Mouse (Mus musculus): ENCODE measurements around the gene Mbl2. TPM values are rescaled to one million over a fixed set of nuclear protein-coding genes. Genes with fewer than 3 reads are reported as not detected.
"Not testable (repeated sequence)": the region's sequence is repeated elsewhere in the genome, so short reads cannot be mapped to it uniquely, and the experiment has no call there.

Gene Mbl2
- 0.12 and 0.41 TPM in 2 replicates for polyA plus RNA-seq (2016; fragmentation: Nextera tagmentation; extraction: Ambion mirVana)

DNA sequence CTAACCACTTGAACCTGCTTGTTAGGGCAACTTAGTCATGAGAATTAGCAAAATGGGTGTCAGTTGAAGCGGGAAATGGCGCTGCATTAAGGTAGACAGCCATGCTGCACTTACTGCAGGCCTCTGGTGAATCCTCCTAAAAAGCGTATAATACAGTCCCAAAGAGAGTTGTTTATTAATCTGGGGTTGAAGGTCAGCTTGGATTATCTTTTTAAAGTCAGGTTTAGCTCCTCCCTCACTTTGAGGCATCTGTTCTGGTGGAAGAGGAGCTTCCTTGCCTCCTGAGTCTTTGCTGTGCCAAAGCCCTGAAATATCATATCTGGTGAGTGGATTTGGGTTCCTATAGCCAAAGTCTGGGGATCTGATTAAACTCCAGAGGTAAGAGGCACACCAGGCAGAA, at the start of gene Mbl2:
TSS of gene Mbl2 (plus strand) at position 252 of the 400 bp plus-strand sequence.
- WGBS (ENCODE audit: insufficient replicate concordance) = 73% methylated on average over 3 of the region's 3 CpGs
- no peak within 1 kb of the TSS for H3K4me3 ChIP-seq
- H3K27me3 ChIP-seq (replicated peaks) = no peaks in the 10 kb centered on the region
- H3K4me2 ChIP-seq = no peak within 1 kb of the TSS
- H3K36me3 ChIP-seq = no peaks in the 10 kb centered on the region
- H3K9ac ChIP-seq = no peak within 1 kb of the TSS
- H3K9me3 ChIP-seq (replicated peaks) = no peaks in the 10 kb centered on the region
- ATAC-seq = no peak
- H3K27ac ChIP-seq = no peak within 1 kb of the TSS
- no peaks in the 10 kb centered on the region for H3K4me1 ChIP-seq

DNA sequence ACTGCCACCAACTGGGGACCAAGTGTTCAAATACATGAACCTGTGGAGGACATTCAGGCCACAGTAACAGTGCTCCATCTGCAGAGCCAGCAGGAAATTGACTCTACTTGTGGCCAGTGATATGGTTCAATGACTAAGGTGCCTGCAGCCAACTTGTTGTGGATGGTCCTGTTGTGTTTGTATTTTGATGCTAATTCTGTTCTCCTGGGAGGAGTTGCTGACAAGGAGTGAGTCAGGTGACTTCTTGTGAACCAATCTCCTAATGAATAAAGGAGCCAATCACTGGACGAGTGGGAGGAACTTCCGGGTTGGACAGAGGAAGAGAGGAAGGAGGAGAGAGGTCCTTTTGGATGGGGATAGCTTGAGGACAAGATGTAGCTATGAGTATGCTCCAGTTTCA, 47.2 kb upstream of the Mbl2 start:
- Histone ChIP-seq H3K9me3 (replicated peaks) (peaks cover 9% of the 10 kb centered on the region; the same call in 1 of the 2 replicates), H3K36me3 (no peaks in the 10 kb centered on the region), H3K4me3 (no peak overlapping the region), H3K4me2 (no peak overlapping the region), H3K9ac (no peak overlapping the region), H3K27ac (no peak overlapping the region), H3K4me1 (no peaks in the 10 kb centered on the region), H3K27me3 (replicated peaks) (no peaks in the 10 kb centered on the region)
- ATAC-seq = no peak
- 65% methylated on average over 2 of the region's 2 CpGs for WGBS (ENCODE audit: insufficient replicate concordance)

DNA sequence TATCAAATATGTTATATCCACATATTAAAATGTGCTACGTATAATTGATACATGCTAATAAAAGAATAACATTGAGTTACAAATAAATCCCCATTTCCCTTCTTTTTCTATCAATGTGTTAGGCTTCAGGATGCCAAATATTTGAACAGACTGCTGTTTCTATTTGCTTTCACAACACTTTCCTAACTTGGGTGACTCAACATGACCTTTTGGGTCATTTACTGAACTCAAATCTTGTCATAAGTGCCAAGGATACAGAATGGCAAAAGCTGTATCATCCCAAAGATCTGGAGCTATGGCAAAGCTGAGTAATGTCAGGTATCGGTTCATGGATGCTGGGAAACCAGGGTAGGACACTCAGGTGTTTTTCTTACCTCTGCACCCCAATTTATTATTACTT, 45.5 kb upstream of the Mbl2 start:
- Histone ChIP-seq H3K27ac (no peak overlapping the region), H3K4me2 (no peak overlapping the region), H3K4me3 (no peak overlapping the region), H3K4me1 (no peaks in the 10 kb centered on the region), H3K36me3 (no peaks in the 10 kb centered on the region), H3K9ac (no peak overlapping the region), H3K27me3 (replicated peaks) (no peaks in the 10 kb centered on the region), H3K9me3 (replicated peaks) (peaks cover 9% of the 10 kb centered on the region; the same call in 1 of the 2 replicates)
- ATAC-seq = no peak
- WGBS (ENCODE audit: insufficient replicate concordance) = 62% methylated on average over 2 of the region's 2 CpGs

DNA sequence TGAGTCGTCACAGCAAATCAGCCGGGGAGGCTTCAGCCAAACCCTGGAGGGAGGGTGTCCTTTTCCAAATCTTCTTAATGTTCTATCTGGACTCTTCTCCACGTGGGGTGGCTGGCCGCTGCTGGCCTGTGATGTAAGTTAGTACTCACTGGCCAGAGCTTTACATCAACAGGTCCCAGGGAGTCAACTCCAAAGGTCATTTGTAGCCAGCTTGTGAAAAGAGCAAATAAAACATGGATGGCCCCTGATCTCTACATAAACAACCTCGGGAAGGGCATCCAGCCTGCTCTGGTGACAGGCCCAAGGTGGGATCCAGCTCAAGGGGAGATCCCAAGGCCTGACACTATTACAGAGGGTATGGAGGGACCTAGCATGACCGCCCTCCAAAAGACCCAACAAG, 37.7 kb upstream of the Mbl2 start:
- Histone ChIP-seq H3K4me2 (no peak overlapping the region), H3K36me3 (no peaks in the 10 kb centered on the region), H3K9me3 (replicated peaks) (peaks cover 2% of the 10 kb centered on the region; the same call in 1 of the 2 replicates), H3K27ac (peak overlapping the region; percentile 58), H3K4me3 (no peak overlapping the region), H3K9ac (no peak overlapping the region), H3K27me3 (replicated peaks) (no peaks in the 10 kb centered on the region), H3K4me1 (no peaks in the 10 kb centered on the region; the same call in 1 of the 2 replicates)
- 55% methylated on average over 6 of the region's 6 CpGs for WGBS (ENCODE audit: insufficient replicate concordance)
- ATAC-seq = peak; percentile 58

DNA sequence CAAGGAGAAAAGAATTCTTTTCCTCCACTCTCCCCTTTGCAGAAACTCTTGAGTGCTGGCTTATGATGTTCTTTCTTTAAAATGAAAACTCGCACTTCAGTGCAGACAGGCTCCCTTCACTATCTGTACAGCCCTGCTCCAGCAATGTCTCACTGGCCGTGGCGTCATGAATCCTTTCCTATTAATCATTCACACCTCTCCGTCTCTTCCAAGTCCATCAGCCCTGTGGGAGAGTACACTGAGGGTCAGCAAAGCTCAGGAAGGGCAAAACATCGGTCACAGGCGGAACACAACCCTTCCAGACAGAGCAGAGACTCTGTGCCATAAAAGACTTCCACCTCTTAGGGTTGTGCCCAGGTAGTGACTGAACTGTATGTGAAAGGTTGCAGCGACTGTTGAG, 30.6 kb upstream of the Mbl2 start:
- no peak for ATAC-seq
- WGBS (ENCODE audit: insufficient replicate concordance) = 59% methylated on average over 7 of the region's 7 CpGs
- Histone ChIP-seq H3K27me3 (replicated peaks) (no peaks in the 10 kb centered on the region), H3K4me1 (no peaks in the 10 kb centered on the region), H3K4me2 (no peak overlapping the region), H3K4me3 (no peak overlapping the region), H3K36me3 (no peaks in the 10 kb centered on the region), H3K9ac (no peak overlapping the region), H3K27ac (no peak overlapping the region), H3K9me3 (replicated peaks) (no peaks in the 10 kb centered on the region)

DNA sequence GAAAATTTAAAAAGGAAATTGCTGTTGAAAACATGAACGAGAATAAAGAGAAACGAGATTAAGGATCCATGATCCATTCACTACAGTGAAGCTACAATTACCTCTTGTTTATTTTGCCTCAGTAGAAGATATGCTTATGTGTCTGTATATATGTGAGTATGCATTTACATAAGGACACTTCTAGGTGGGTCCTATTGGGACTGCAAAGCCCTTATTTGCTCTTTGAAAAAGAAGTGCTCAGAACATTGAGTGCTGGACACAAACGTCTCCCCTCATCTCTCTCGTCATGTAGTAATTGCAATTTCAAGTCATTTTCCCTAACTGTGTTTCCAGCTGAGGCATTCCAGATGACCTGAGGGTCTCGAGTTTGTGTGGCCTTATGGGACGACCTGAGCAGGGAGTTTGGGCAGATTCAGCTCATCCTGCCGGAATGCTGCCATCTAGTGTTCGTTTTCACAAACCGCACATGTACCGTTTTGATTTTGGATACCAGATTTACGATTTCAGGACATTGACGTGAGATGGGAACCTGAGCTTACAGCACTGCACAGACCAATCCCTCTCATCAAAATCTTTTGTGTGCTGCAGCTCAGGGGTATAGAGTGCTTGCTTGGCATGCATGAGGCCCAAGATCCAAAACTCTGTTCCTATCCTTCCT, 27.5 kb upstream of the Mbl2 start:
- 21% methylated on average over 12 of the region's 12 CpGs for WGBS (ENCODE audit: insufficient replicate concordance)
- no peak overlapping the region for H3K9ac ChIP-seq
- no peak overlapping the region for H3K27ac ChIP-seq
- no peaks in the 10 kb centered on the region for H3K36me3 ChIP-seq
- no peaks in the 10 kb centered on the region for H3K27me3 ChIP-seq (replicated peaks)
- no peak for ATAC-seq
- H3K4me1 ChIP-seq = no peaks in the 10 kb centered on the region
- no peak overlapping the region for H3K4me2 ChIP-seq
- no peaks in the 10 kb centered on the region for H3K9me3 ChIP-seq (replicated peaks)
- no peak overlapping the region for H3K4me3 ChIP-seq

DNA sequence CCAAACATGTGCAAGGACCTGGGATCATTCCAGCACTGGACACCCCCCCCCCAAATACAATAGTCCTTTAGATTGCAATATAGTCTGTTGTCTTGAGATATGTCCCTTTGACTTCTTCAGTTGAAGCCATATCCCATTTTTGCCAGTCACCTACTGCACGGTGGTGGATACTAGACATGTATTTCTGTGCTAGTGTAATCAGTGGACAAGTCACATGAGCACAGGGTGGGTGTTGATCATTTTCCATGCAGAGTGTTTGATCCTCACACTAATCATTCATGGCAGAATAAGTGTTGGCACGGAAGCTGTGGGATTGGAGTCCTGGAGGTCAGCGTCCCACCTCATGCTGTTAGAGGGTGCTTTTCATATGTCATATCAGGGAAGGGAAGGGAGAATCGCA, 26.9 kb upstream of the Mbl2 start:
- H3K4me3 ChIP-seq = no peak overlapping the region
- no peaks in the 10 kb centered on the region for H3K36me3 ChIP-seq
- H3K27ac ChIP-seq = no peak overlapping the region
- H3K9ac ChIP-seq = no peak overlapping the region
- H3K4me1 ChIP-seq = no peaks in the 10 kb centered on the region
- H3K9me3 ChIP-seq (replicated peaks) = no peaks in the 10 kb centered on the region
- ATAC-seq = no peak
- H3K4me2 ChIP-seq = no peak overlapping the region
- WGBS (ENCODE audit: insufficient replicate concordance) = 68% methylated on average over 4 of the region's 4 CpGs
- H3K27me3 ChIP-seq (replicated peaks) = no peaks in the 10 kb centered on the region

DNA sequence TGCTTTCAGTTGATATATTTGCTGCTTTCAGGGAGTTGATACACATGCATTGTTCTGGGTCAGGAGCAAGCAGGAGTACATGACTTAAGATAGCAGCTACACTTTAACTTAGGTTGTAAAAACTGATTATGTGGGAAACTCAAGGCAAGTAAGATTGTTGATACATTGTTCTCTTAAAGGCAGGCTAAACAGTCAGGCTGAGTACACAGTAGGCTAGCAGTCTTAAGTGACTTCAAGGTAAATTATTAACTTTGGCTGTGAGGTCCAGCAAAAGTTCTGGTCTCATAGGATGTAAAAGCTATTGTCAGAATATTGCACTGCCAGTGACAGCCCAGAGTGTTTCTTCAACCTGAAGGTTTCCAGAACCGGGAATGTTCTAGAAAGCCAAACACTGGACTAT, 25.8 kb upstream of the Mbl2 start:
- 0 out of 2 replicates have a peak, but pooled peaks cover 3% of the 10 kb centered on the region for H3K4me1 ChIP-seq
- no peak overlapping the region for H3K9ac ChIP-seq
- no peaks in the 10 kb centered on the region for H3K36me3 ChIP-seq
- ATAC-seq = no peak
- H3K4me2 ChIP-seq = no peak overlapping the region
- 63% methylated on average over 1 of the region's 1 CpGs for WGBS (ENCODE audit: insufficient replicate concordance)
- H3K4me3 ChIP-seq = no peak overlapping the region
- no peak overlapping the region for H3K27ac ChIP-seq
- no peaks in the 10 kb centered on the region for H3K9me3 ChIP-seq (replicated peaks)
- no peaks in the 10 kb centered on the region for H3K27me3 ChIP-seq (replicated peaks)

DNA sequence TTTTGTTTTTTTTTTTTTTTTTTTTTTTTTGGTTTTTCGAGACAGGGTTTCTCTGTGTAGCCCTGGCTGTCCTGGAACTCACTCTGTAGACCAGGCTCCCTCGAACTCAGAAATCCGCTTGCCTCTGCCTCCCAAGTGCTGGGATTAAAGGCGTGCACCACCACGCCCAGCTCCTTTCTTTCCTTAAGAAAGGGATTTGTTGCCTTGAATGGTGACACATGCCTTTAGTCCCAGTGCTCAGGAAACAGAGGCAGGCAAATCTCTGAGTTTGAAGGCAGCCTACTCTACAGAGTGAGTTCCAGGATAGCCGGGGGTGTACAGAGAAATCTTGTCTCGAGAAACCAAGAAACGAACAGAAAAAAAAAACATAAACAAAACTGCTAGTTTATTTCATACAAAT, 23.7 kb upstream of the Mbl2 start:
- not testable (repeated sequence) for H3K36me3 ChIP-seq; H3K9me3 ChIP-seq (replicated peaks); H3K4me3 ChIP-seq; H3K4me2 ChIP-seq; H3K27me3 ChIP-seq (replicated peaks); H3K9ac ChIP-seq; H3K4me1 ChIP-seq; ATAC-seq; H3K27ac ChIP-seq
- 65% methylated on average over 7 of the region's 8 CpGs for WGBS (ENCODE audit: insufficient replicate concordance)

DNA sequence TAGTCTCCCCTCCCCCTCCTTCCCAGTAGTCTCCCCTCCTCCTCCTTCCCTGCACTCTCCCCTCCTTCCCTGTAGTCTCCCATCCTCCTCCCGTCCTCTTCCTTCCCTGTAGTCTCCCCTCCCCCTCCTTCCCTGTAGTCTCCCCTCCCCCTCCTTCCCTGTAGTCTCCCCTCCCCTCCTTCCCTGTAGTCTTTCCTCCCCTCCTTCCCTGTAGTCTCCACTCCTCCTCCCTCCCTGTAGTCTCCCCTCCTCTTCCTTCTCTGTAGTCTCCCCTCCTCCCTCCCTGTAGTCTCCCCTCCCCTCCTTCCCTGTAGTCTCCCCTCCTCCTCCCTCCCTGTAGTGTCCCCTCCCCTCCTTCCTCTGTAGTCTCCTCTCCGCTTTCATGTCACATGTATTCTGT, 18.7 kb upstream of the Mbl2 start:
- no peak for ATAC-seq
- H3K9ac ChIP-seq = no peak overlapping the region
- no peak overlapping the region for H3K4me3 ChIP-seq
- H3K9me3 ChIP-seq (replicated peaks) = no peaks in the 10 kb centered on the region
- H3K36me3 ChIP-seq = no peaks in the 10 kb centered on the region
- 0 out of 2 replicates have a peak, but pooled peaks cover 3% of the 10 kb centered on the region for H3K4me1 ChIP-seq
- 24% methylated on average over 2 of the region's 2 CpGs for WGBS (ENCODE audit: insufficient replicate concordance)
- no peak overlapping the region for H3K4me2 ChIP-seq
- no peaks in the 10 kb centered on the region for H3K27me3 ChIP-seq (replicated peaks)
- no peak overlapping the region for H3K27ac ChIP-seq

DNA sequence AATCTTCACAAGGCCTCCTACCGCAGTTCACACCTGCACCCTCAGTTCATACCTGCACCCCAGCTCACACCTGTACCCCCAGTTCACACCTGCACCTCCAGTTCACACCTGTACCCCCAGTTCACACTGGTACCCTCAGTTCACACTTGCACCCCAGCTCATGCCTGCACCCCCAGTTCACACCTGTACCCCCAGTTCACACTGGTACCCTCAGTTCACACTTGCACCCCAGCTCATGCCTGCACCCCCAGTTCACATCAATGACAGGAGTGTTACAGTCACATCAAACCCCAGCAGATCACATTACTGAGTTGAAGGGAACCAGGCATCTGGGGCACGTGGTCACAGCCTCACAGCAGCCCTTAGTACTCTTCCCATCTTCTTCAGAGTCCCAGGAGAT, 17.0 kb upstream of the Mbl2 start:
- not testable (repeated sequence) for H3K4me3 ChIP-seq; H3K27me3 ChIP-seq (replicated peaks); H3K4me1 ChIP-seq; H3K9me3 ChIP-seq (replicated peaks); ATAC-seq; H3K4me2 ChIP-seq; H3K36me3 ChIP-seq; H3K9ac ChIP-seq; H3K27ac ChIP-seq
- WGBS (ENCODE audit: insufficient replicate concordance) = 43% methylated on average over 2 of the region's 2 CpGs

DNA sequence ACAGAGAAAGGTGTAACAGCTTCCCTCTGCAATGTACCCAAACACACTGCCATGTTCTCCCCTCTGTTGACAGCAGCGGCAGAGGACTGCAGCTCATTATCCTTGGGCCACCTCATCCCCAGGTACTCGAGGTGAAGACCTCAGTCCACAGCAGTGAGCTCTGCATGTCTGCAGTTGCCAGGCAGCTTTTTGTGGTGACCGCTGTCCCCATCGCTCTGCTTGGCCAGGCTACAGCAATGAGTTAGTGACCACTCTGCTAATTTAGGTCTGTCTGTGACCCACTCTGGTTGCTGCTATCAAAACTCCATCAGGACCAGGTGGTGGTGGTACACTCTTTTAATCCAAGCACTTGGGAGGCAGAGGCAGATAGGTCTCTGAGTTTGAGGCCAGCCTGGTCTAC, 16.6 kb upstream of the Mbl2 start:
- no peak overlapping the region for H3K27ac ChIP-seq
- ATAC-seq = no peak
- H3K36me3 ChIP-seq = no peaks in the 10 kb centered on the region
- 0 out of 2 replicates have a peak, but pooled peaks cover 2% of the 10 kb centered on the region for H3K4me1 ChIP-seq
- no peak overlapping the region for H3K4me2 ChIP-seq
- no peak overlapping the region for H3K9ac ChIP-seq
- no peak overlapping the region for H3K4me3 ChIP-seq
- H3K9me3 ChIP-seq (replicated peaks) = no peaks in the 10 kb centered on the region
- no peaks in the 10 kb centered on the region for H3K27me3 ChIP-seq (replicated peaks)
- 59% methylated on average over 4 of the region's 4 CpGs for WGBS (ENCODE audit: insufficient replicate concordance)

DNA sequence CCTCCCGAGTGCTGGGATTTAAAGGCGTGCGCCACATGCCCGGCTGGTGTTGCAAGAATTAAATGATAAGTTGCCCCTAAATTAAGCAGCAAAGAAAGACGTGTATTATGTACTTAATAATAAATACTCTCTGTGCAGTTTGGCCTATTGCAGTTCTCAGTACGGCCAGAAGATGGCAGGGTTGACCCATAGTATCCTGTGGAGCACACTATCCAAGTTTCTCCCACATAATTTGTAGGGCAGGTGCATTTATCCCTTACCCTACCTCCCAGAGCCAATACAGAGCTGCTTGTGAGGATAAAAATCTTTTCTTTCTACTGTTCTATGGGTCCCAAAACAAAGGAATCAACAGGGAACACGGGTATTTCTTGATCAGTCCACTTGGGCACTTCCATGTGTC, 15.4 kb upstream of the Mbl2 start:
- WGBS (ENCODE audit: insufficient replicate concordance) = 15% methylated on average over 7 of the region's 7 CpGs
- H3K36me3 ChIP-seq = no peaks in the 10 kb centered on the region
- ATAC-seq = no peak

More for the DNA sequence above, 15.4 kb upstream of the Mbl2 start:
- Histone ChIP-seq H3K9me3 (replicated peaks) (no peaks in the 10 kb centered on the region), H3K27me3 (replicated peaks) (no peaks in the 10 kb centered on the region), H3K4me2 (no peak overlapping the region), H3K27ac (no peak overlapping the region), H3K4me1 (no peaks in the 10 kb centered on the region), H3K4me3 (no peak overlapping the region), H3K9ac (no peak overlapping the region)
